9 mouse cellular contexts compared by ENCODE assay signal in the genomic region with DNA sequence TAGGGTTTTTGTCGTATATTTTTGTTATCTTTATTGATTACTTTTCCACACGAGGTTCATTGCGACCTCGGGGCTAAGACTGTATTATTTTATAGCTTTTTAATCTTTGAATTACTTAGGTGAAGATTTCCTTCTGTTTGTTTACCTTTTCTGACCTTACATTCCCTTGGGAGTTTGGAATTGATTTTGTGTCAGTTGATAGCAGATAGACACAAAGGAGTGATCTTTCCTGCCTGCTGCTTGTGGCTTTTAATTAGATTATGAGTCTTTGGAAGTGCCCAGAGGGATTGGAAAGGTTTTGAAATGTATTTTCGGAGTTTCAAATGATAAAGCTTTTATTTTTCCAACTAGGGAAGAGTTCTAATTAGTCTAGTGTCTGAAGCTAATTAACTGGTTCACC. TPM values are rescaled to one million over a fixed set of nuclear protein-coding genes. Genes with fewer than 3 reads are reported as not detected.
A peak's percentile ranks its signal among the peaks of the same experiment; 100 is the strongest.
DNase-seq lines count a peak whose midpoint lies in the region; ATAC-seq and TF ChIP-seq lines count a peak whose summit lies in the region.
"Had no signal": no experiment of that assay in that cellular context is flagged by ENCODE, and none has a peak within 500 bp of the region (broad histone marks: within the 10 kb centered on the region; RNA-seq: fewer than 3 reads in every experiment).

No protein-coding gene starts in this region.

- no peaks in the 10 kb centered on the region; the same call in 1 of the 2 replicates for H3K27me3 ChIP-seq in erythroblast, embryonic 14.5 days (ENCODE audit: control insufficient read depth)
- no peaks in the 10 kb centered on the region for H3K27me3 ChIP-seq in testis, adult 2 months (ENCODE audit: control insufficient read depth, insufficient read depth, low read length)
- no peaks in the 10 kb centered on the region for H3K27me3 ChIP-seq in liver, embryonic 12.5 days (replicated peaks)

- H3K4me3 ChIP-seq in erythroblast, embryonic 14.5 days (replicated peaks), result peak overlapping the region; percentile 80
- H3K4me3 ChIP-seq in testis, adult 2 months (ENCODE audit: control insufficient read depth, low read depth, low read length), result peak overlapping the region; percentile 91
- H3K4me3 ChIP-seq in liver, embryonic 12.5 days, result peak overlapping the region; percentile 71

- H3K36me3 ChIP-seq in erythroblast, embryonic 14.5 days (ENCODE audit: control insufficient read depth), result no peaks in the 10 kb centered on the region
- H3K36me3 ChIP-seq in testis, adult 2 months (ENCODE audit: control insufficient read depth, insufficient read depth, low read length), result no peaks in the 10 kb centered on the region
- no peaks in the 10 kb centered on the region for H3K36me3 ChIP-seq in liver, embryonic 12.5 days

- H3K4me1 ChIP-seq in erythroblast, embryonic 14.5 days (ENCODE audit: control insufficient read depth), result peaks cover 16% of the 10 kb centered on the region
- no peaks in the 10 kb centered on the region for H3K4me1 ChIP-seq in testis, adult 2 months (ENCODE audit: control insufficient read depth, insufficient read depth, low read length)
- peaks cover 22% of the 10 kb centered on the region for H3K4me1 ChIP-seq in liver, embryonic 12.5 days

- 32% methylated on average over 5 of the region's 5 CpGs for WGBS in liver, embryonic 12.5 days (ENCODE audit: insufficient replicate concordance)

- peak overlapping the region; percentile 76 for H3K4me2 ChIP-seq in liver, embryonic 12.5 days

- ATAC-seq in erythroblast, adult 5-6 weeks (replicated peaks; ENCODE audit: low FRiP score, poor library complexity, severe bottlenecking), result no peak
- ATAC-seq in liver, embryonic 12.5 days, result no peak

- H3K9me3 ChIP-seq in erythroblast, embryonic 14.5 days (ENCODE audit: control insufficient read depth, low read length), result no peaks in the 10 kb centered on the region
- H3K9me3 ChIP-seq in liver, embryonic 12.5 days (replicated peaks), result no peaks in the 10 kb centered on the region

- no peak overlapping the region; the same call in 1 of the 2 replicates for H3K27ac ChIP-seq in testis, adult 2 months (ENCODE audit: control insufficient read depth, insufficient read depth, low read depth, low read length)
- no peak overlapping the region for H3K27ac ChIP-seq in liver, embryonic 12.5 days

- TF ChIP-seq CTCF in testis, adult 2 months (IDR thresholded peaks at IDR 0.05; ENCODE audit: control insufficient read depth, insufficient read depth, insufficient replicate concordance, low read depth, low read length), result no peak

- peak overlapping the region; percentile 73 for H3K9ac ChIP-seq in liver, embryonic 12.5 days

- TF ChIP-seq POLR2A in testis, adult 2 months (IDR thresholded peaks at IDR 0.05; ENCODE audit: control insufficient read depth, low read depth, low read length), result no peak

- no peak for DNase-seq in testis, postnatal 10 days (ENCODE audit: low spot score)
- DNase-seq in frontal cortex, postnatal 14 days (ENCODE audit: low spot score in 2 of 2), result no peak
- no peak for DNase-seq in gastrocnemius, postnatal 25 days
- DNase-seq in urinary bladder, postnatal 36 days (ENCODE audit: low spot score in 2 of 2), result no peak
- DNase-seq: cerebellum, adult 11-12 months had no signal

RNA-seq across cellular contexts. Expression of a gene that starts 1.1 kb away (rescaled TPM):
- polyA plus RNA-seq in erythroblast, embryonic 14.5 days (2012), result 0.01 TPM in 2 replicates
- 3.1 and 5.8 TPM in 2 replicates for total RNA-seq in erythroblast, adult 5-6 weeks (2015; ENCODE audit: low replicate concordance)
- 2.2 and 3.0 TPM in 2 replicates for total RNA-seq in erythroblast, adult 5-6 weeks (2017; ENCODE audit: low replicate concordance)
- polyA plus RNA-seq in testis, adult 2 months (2012; rRNA removed), result 9.2 and 10.9 TPM in 2 replicates
- polyA plus RNA-seq in liver, embryonic 12.5 days (2016; fragmentation: Nextera tagmentation; extraction: Ambion mirVana), result 6.3 and 7.3 TPM in 2 replicates
- 1 to 10 TPM; 4.3 to 4.5 TPM for total RNA-seq in gastrocnemius, postnatal 25 days (2021)
